Mouse (Mus musculus) liver, embryonic 14.5 days (tissue): Measurements from ENCODE around the gene Nup153.

Experiments
- CTCF ChIP-seq: IDR thresholded peaks from 2 replicates; pipeline ENCODE4 v1.5.1; 2016; ENCODE audit warnings: antibody characterized with exemption, low read depth, control low read depth
- EP300 ChIP-seq: IDR thresholded peaks from 2 replicates; pipeline ENCODE4 v1.6.1; 2016; ENCODE audit warnings: antibody characterized with exemption, low read depth

DNA sequence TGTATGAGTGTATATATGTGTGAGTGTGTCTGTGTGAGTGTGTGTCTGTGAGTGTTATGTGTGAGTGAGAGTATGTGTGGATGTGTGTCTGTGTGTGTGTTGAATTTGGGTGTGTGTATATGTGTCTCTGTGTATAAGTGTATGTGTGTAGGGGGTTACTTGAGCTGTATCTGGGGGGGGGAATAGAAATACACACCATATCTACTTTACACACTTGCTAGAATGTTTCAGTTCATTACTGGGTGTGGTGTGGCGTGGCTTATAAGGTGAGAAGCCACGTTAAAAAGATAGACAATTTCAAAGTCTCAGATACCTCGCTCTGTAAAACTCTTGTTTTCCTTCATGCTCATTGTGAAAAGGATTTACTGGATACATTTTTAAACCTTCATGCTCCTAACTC is 49.7 kb upstream of the Nup153 start:
- TF ChIP-seq EP300 (no peak), CTCF (no peak)
